Comparison of ENCODE assay signal across 17 mouse cellular contexts in genomic region chr5:14163280-14163679, GRCm38 (mm10).
"Had no signal": no experiment of that assay in that cellular context is flagged by ENCODE, and none has a peak within 500 bp of the region (broad histone marks: within the 10 kb centered on the region; RNA-seq: fewer than 3 reads in every experiment).

No protein-coding gene starts in this region.

- H3K27me3 ChIP-seq: limb, embryonic 13.5 days; liver, embryonic 12.5 days; liver, embryonic 15.5 days; lung, embryonic 15.5 days; megakaryocyte, embryonic 14.5 days had no signal

- H3K9ac ChIP-seq: limb, embryonic 13.5 days; liver, embryonic 12.5 days; liver, embryonic 15.5 days; lung, embryonic 15.5 days had no signal

- H3K4me1 ChIP-seq: limb, embryonic 10.5 days; limb, embryonic 13.5 days; liver, embryonic 12.5 days; liver, embryonic 15.5 days; megakaryocyte, embryonic 14.5 days; midbrain, embryonic 10.5 days had no signal

- H3K27ac ChIP-seq: limb, embryonic 10.5 days; limb, embryonic 13.5 days; liver, embryonic 12.5 days; liver, embryonic 15.5 days; lung, embryonic 15.5 days; midbrain, embryonic 10.5 days had no signal

- ATAC-seq: liver, embryonic 12.5 days had no signal

- H3K4me3 ChIP-seq: limb, embryonic 10.5 days; limb, embryonic 13.5 days; liver, embryonic 12.5 days; liver, embryonic 15.5 days; lung, embryonic 15.5 days; megakaryocyte, embryonic 14.5 days; midbrain, embryonic 10.5 days had no signal

- H3K36me3 ChIP-seq: limb, embryonic 10.5 days; limb, embryonic 13.5 days; liver, embryonic 12.5 days; liver, embryonic 15.5 days; lung, embryonic 15.5 days; midbrain, embryonic 10.5 days had no signal

- H3K4me2 ChIP-seq: limb, embryonic 13.5 days; liver, embryonic 12.5 days; liver, embryonic 15.5 days; lung, embryonic 15.5 days had no signal

- H3K9me3 ChIP-seq: limb, embryonic 10.5 days; limb, embryonic 13.5 days; liver, embryonic 12.5 days; liver, embryonic 15.5 days; lung, embryonic 15.5 days; megakaryocyte, embryonic 14.5 days; midbrain, embryonic 10.5 days had no signal

- DNase-seq: kidney, adult 18-20 months; kidney, adult 9 months; kidney, postnatal 14 days; liver; lung, adult 18-20 months; lung, postnatal 10 days; lung, postnatal 36 days; midbrain, embryonic 14.5 days; thymus, adult 18-20 months; thymus, postnatal 36 days had no signal
